7 mouse cellular contexts compared by ENCODE assay signal in the genomic region with DNA sequence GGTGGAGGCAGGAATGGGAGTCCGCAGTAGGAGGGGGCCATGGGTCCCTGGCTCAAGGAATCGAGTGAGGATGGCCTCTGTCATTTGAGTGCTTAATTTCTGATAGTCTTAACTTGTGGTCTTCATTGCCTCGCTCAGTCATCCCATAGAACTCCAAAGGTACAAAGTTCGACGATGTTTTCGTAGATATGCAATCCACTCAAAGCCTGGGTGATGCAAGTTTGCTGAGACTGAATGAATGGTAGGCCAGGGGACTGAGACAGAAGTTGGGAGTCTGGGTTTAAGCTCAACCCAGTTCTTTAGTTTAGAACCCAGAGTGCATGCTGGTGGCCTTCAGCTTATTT. TPM values are rescaled to one million over a fixed set of nuclear protein-coding genes. Genes with fewer than 3 reads are reported as not detected.
A peak's percentile ranks its signal among the peaks of the same experiment; 100 is the strongest.
DNase-seq lines count a peak whose midpoint lies in the region; ATAC-seq and TF ChIP-seq lines count a peak whose summit lies in the region.

A gene (minus strand): TSS at position 240 of the 344 bp plus-strand sequence.

- H3K4me2 ChIP-seq in lung, embryonic 16.5 days (ENCODE audit: low read depth, low read length), result peak within 1 kb of the TSS; percentile 97
- peak within 1 kb of the TSS; percentile 99 for H3K4me2 ChIP-seq in heart, postnatal 0 days (ENCODE audit: low read depth, low read length)
- H3K4me2 ChIP-seq in limb, embryonic 14.5 days (replicated peaks; ENCODE audit: low read depth, low read length, severe bottlenecking), result peak within 1 kb of the TSS; percentile 92

- 2% methylated on average over 6 of the region's 6 CpGs for WGBS in lung, embryonic 16.5 days
- 1% methylated on average over 6 of the region's 6 CpGs for WGBS in heart, postnatal 0 days
- WGBS in limb, embryonic 14.5 days, result 5% methylated on average over 6 of the region's 6 CpGs

- DNase-seq in lung, postnatal 10 days, result no peak
- no peak for DNase-seq in heart, postnatal 0 days (ENCODE audit: low spot score)
- DNase-seq in limb, embryonic 14.5 days (ENCODE audit: low spot score), result no peak
- no peak for DNase-seq in cerebellum, adult 8-10 months
- DNase-seq in right cerebral cortex, postnatal 14 days, result no peak

- peaks cover 14% of the 10 kb centered on the region for H3K4me1 ChIP-seq in lung, embryonic 16.5 days (replicated peaks; ENCODE audit: control insufficient read depth, insufficient read depth, low read length)
- H3K4me1 ChIP-seq in heart, postnatal 0 days (ENCODE audit: control insufficient read depth, insufficient read depth), result peaks cover 18% of the 10 kb centered on the region
- peaks cover 10% of the 10 kb centered on the region for H3K4me1 ChIP-seq in limb, embryonic 14.5 days (ENCODE audit: control insufficient read depth, insufficient read depth, low read length)

- no peak for TF ChIP-seq EP300 in heart, postnatal 0 days (IDR thresholded peaks at IDR 0.05; ENCODE audit: low read depth)

- no peaks in the 10 kb centered on the region for H3K9me3 ChIP-seq in lung, embryonic 16.5 days (ENCODE audit: control insufficient read depth, low read length)
- H3K9me3 ChIP-seq in heart, postnatal 0 days (replicated peaks; ENCODE audit: control insufficient read depth, low read length), result no peaks in the 10 kb centered on the region
- no peaks in the 10 kb centered on the region for H3K9me3 ChIP-seq in limb, embryonic 14.5 days (ENCODE audit: control insufficient read depth, low read length)

- H3K9ac ChIP-seq in lung, embryonic 16.5 days (ENCODE audit: low read length), result peak within 1 kb of the TSS; percentile 90
- H3K9ac ChIP-seq in heart, postnatal 0 days (replicated peaks; ENCODE audit: low read depth, low read length), result peak within 1 kb of the TSS; percentile 89
- peak within 1 kb of the TSS; percentile 91 for H3K9ac ChIP-seq in limb, embryonic 14.5 days (ENCODE audit: low read depth, low read length, severe bottlenecking)

- no peaks in the 10 kb centered on the region for H3K36me3 ChIP-seq in lung, embryonic 16.5 days (ENCODE audit: control insufficient read depth, insufficient read depth, low read length)
- peaks cover 11% of the 10 kb centered on the region; the same call in 1 of the 2 replicates for H3K36me3 ChIP-seq in heart, postnatal 0 days (replicated peaks; ENCODE audit: control insufficient read depth, insufficient read depth, low read length)
- 0 out of 2 replicates have a peak, but pooled peaks cover 4% of the 10 kb centered on the region for H3K36me3 ChIP-seq in limb, embryonic 14.5 days (ENCODE audit: control insufficient read depth, insufficient read depth, low read length)

- no peak for TF ChIP-seq POLR2A in limb, embryonic 14.5 days (IDR thresholded peaks at IDR 0.05; ENCODE audit: borderline replicate concordance, extremely low read depth, insufficient read depth, insufficient read length)

- H3K4me3 ChIP-seq in lung, embryonic 16.5 days (ENCODE audit: low read length), result peak within 1 kb of the TSS; percentile 91
- peak within 1 kb of the TSS; percentile 98 for H3K4me3 ChIP-seq in heart, postnatal 0 days (ENCODE audit: low read depth, low read length)
- peak within 1 kb of the TSS; percentile 95 for H3K4me3 ChIP-seq in limb, embryonic 14.5 days (replicated peaks; ENCODE audit: low read length)

- no peak for TF ChIP-seq CTCF in heart, postnatal 0 days (IDR thresholded peaks at IDR 0.05; ENCODE audit: low read depth)

- H3K27ac ChIP-seq in lung, embryonic 16.5 days (ENCODE audit: low read length), result peak within 1 kb of the TSS; percentile 43; the same call in 1 of the 2 replicates
- H3K27ac ChIP-seq in heart, postnatal 0 days (ENCODE audit: low read depth), result peak within 1 kb of the TSS; percentile 74
- H3K27ac ChIP-seq in limb, embryonic 14.5 days (replicated peaks; ENCODE audit: low read depth, low read length), result no peak within 1 kb of the TSS

- no peaks in the 10 kb centered on the region for H3K27me3 ChIP-seq in lung, embryonic 16.5 days (ENCODE audit: control insufficient read depth, insufficient read depth, low read depth, low read length)
- no peaks in the 10 kb centered on the region for H3K27me3 ChIP-seq in heart, postnatal 0 days (ENCODE audit: control insufficient read depth, insufficient read depth, low read length)
- no peaks in the 10 kb centered on the region for H3K27me3 ChIP-seq in limb, embryonic 14.5 days (ENCODE audit: control insufficient read depth, insufficient read depth, low read length)

- no peak for ATAC-seq in lung, embryonic 16.5 days (ENCODE audit: low read depth)
- no peak for ATAC-seq in common myeloid progenitor, adult 5-6 weeks (replicated peaks; ENCODE audit: low read depth, poor library complexity, severe bottlenecking)
- no peak for ATAC-seq in heart, postnatal 0 days (ENCODE audit: insufficient read depth, low read depth)
- ATAC-seq in limb, embryonic 14.5 days (ENCODE audit: low FRiP score, low read depth), result no peak

RNA-seq across cellular contexts. Expression of the gene that starts here (rescaled TPM):
- polyA plus RNA-seq in lung, embryonic 16.5 days (2015; fragmentation: Nextera tagmentation; extraction: Ambion mirVana), result 14.7 and 14.8 TPM in 2 replicates
- 8.7 and 12.3 TPM in 2 replicates for total RNA-seq in common myeloid progenitor, adult 5-6 weeks (2017)
- 25.8 and 35.4 TPM in 2 replicates for total RNA-seq in heart, postnatal 0 days (2014; rRNA removed; ENCODE audit: low replicate concordance)
- 10.9 TPM in 2 replicates for polyA plus RNA-seq in heart, postnatal 0 days (2015; fragmentation: Nextera tagmentation; extraction: Ambion mirVana)
- 12.9 and 14.9 TPM in 2 replicates for polyA plus RNA-seq in limb, embryonic 14.5 days (2012; rRNA removed)
- 17.2 and 19.5 TPM in 2 replicates for polyA plus RNA-seq in limb, embryonic 14.5 days (2014; fragmentation: Nextera tagmentation; extraction: Ambion mirVana)
